Mouse (Mus musculus) olfactory bulb, adult 2 months (tissue): Measurements from ENCODE around the gene Cox15. TPM values are rescaled to one million over a fixed set of nuclear protein-coding genes. Genes with fewer than 3 reads are reported as not detected.

ENCODE experiments used
- H3K27ac ChIP-seq: fragments of 200-500 bp; 2 replicates; pipeline ENCODE4 v1.5.1; 2012; ENCODE audit warnings: low read depth, low read length; ENCODE audit not compliant: insufficient read depth
- H3K4me1 ChIP-seq: fragments of 200-500 bp; 2 replicates; pipeline ENCODE4 v1.6.1; 2012; ENCODE audit warnings: low read length; ENCODE audit not compliant: control insufficient read depth, insufficient read depth
- H3K4me3 ChIP-seq: fragments of 200-500 bp; 2 replicates; pipeline ENCODE4 v1.5.1; 2012; ENCODE audit warnings: mild to moderate bottlenecking, low read depth, low read length, moderate library complexity; ENCODE audit not compliant: insufficient read depth
- CTCF ChIP-seq: fragments of 200-500 bp; IDR thresholded peaks from 2 replicates; pipeline ENCODE4 v1.5.1; 2012; ENCODE audit warnings: low read depth, mild to moderate bottlenecking, low read length, moderate library complexity; ENCODE audit not compliant: insufficient read depth
- POLR2A ChIP-seq: fragments of 200-500 bp; IDR thresholded peaks from 2 replicates; pipeline ENCODE4 v1.6.1; 2012; ENCODE audit warnings: mild to moderate bottlenecking, low read depth, low read length, moderate library complexity; ENCODE audit not compliant: insufficient read depth
- WGBS: fragments of 180-500 bp; shearing (Covaris S2); methylation state at CpG from one replicate; pipeline ENCODE4 v1.1.7; 2018; 5-methylcytosine and 5-hydroxymethylcytosine counted together
- polyA plus RNA-seq: library from polyadenylated mRNA; stranded (reverse); fragments of >200 nt; gene quantifications from 2 replicates; pipeline ENCODE4 v1.2.4, GENCODE M21; 2012; ENCODE audit warnings: low replicate concordance; ENCODE audit not compliant: missing spikeins, insufficient read depth, insufficient read length

Cox15 gene
- polyA plus RNA-seq, 1 experiment, result not detected

GRCm38 (mm10) chr19:43745740-43746139 lies 7.1 kb downstream of the Cox15 start:
- no peak for TF ChIP-seq POLR2A
- no peak for TF ChIP-seq CTCF
- H3K4me1 ChIP-seq, result no peaks in the 10 kb centered on the region
- 99% methylated on average over 3 of the region's 3 CpGs for WGBS
- H3K4me3 ChIP-seq, result no peak overlapping the region
- no peak overlapping the region for H3K27ac ChIP-seq

- Histone ChIP-seq H3K27ac (no peak overlapping the region), H3K4me1 (no peaks in the 10 kb centered on the region), H3K4me3 (no peak overlapping the region)
- 97% methylated on average over 7 of the region's 7 CpGs for WGBS
- TF ChIP-seq POLR2A (no peak), CTCF (no peak)
Measured at GRCm38 (mm10) chr19:43743401-43743800, 9.4 kb downstream of the Cox15 start.

- TF ChIP-seq POLR2A (no peak), CTCF (no peak)
- no peak overlapping the region for H3K4me3 ChIP-seq
- H3K4me1 ChIP-seq, result no peaks in the 10 kb centered on the region
- H3K27ac ChIP-seq, result no peak overlapping the region
- 94% methylated on average over 10 of the region's 10 CpGs for WGBS
Measured at GRCm38 (mm10) chr19:43738409-43738808, 14.4 kb downstream of the Cox15 start.

- Histone ChIP-seq H3K4me3 (no peak overlapping the region), H3K27ac (no peak overlapping the region), H3K4me1 (peaks cover 7% of the 10 kb centered on the region)
- TF ChIP-seq CTCF (no peak), POLR2A (no peak)
- WGBS, result 74% methylated on average over 7 of the region's 7 CpGs
Measured at GRCm38 (mm10) chr19:43731157-43731556, 21.6 kb downstream of the Cox15 start.

- Histone ChIP-seq H3K4me1 (peaks cover 7% of the 10 kb centered on the region), H3K4me3 (no peak overlapping the region), H3K27ac (no peak overlapping the region)
- TF ChIP-seq CTCF (no peak), POLR2A (no peak)
- 60% methylated on average over 8 of the region's 8 CpGs for WGBS
Measured at GRCm38 (mm10) chr19:43730037-43730428, 22.8 kb downstream of the Cox15 start.

- Histone ChIP-seq H3K27ac (no peak overlapping the region), H3K4me3 (no peak overlapping the region), H3K4me1 (peaks cover 7% of the 10 kb centered on the region)
- WGBS, result 71% methylated on average over 22 of the region's 22 CpGs
- TF ChIP-seq POLR2A (no peak), CTCF (no peak)
Measured at GRCm38 (mm10) chr19:43729296-43730036, 23.3 kb downstream of the Cox15 start.

- H3K4me1 ChIP-seq, result peaks cover 4% of the 10 kb centered on the region
- TF ChIP-seq POLR2A (no peak), CTCF (no peak)
- H3K27ac ChIP-seq, result no peak overlapping the region
- H3K4me3 ChIP-seq, result no peak overlapping the region
- WGBS, result 71% methylated on average over 15 of the region's 15 CpGs
Measured at GRCm38 (mm10) chr19:43726510-43727146, 26.2 kb downstream of the Cox15 start.

- Histone ChIP-seq H3K27ac (no peak overlapping the region), H3K4me3 (no peak overlapping the region), H3K4me1 (no peaks in the 10 kb centered on the region)
- TF ChIP-seq CTCF, result no peak
- 89% methylated on average over 7 of the region's 7 CpGs for WGBS
Measured at GRCm38 (mm10) chr19:43724821-43725220, 28.0 kb downstream of the Cox15 start.

- Histone ChIP-seq H3K4me3 (no peak overlapping the region), H3K4me1 (no peaks in the 10 kb centered on the region), H3K27ac (no peak overlapping the region)
- TF ChIP-seq CTCF, result no peak
- no peak for TF ChIP-seq POLR2A
- 96% methylated on average over 20 of the region's 20 CpGs for WGBS
Measured at GRCm38 (mm10) chr19:43724194-43724593, 28.6 kb downstream of the Cox15 start.
